Mouse (Mus musculus) brain, adult 10 weeks (tissue): ENCODE measurements around the gene Cyp2r1. TPM values are rescaled to one million over a fixed set of nuclear protein-coding genes. Genes with fewer than 3 reads are reported as not detected.

Source experiments
- polyA plus RNA-seq: library from polyadenylated mRNA; stranded (reverse); fragments of 350-450 nt; fragmentation: Illumina TruSeq; extraction: RNeasy Lipid Tissue Mini Kit (QIAGEN cat#74804); gene quantifications from one replicate; pipeline ENCODE4 v1.2.3, GENCODE M21; 2015; ENCODE audit warnings: low read depth, low replicate concordance

Cyp2r1 gene
- polyA plus RNA-seq, result 1.2 TPM

GRCm38 (mm10) chr7:114562531-114563241, at the start of gene Cyp2r1:
Gene Cyp2r1 (minus strand): TSS chr7:114562972.

Other genes with a start within 250 kb of the Cyp2r1 start
- 4.4 TPM for gene Pde3b, start 147.7 kb downstream of the Cyp2r1 start, polyA plus RNA-seq
- 6.5 TPM for gene Calca, start 73.4 kb upstream of the Cyp2r1 start, polyA plus RNA-seq
- gene Calcb, start 155.7 kb upstream of the Cyp2r1 start, polyA plus RNA-seq, result 0.86 TPM
- 6.6 TPM for gene Insc, start 180.7 kb upstream of the Cyp2r1 start, polyA plus RNA-seq